Mouse (Mus musculus) central nervous system, embryonic 18 days (tissue): Measurements from ENCODE around the gene Ptpa. TPM values are rescaled to one million over a fixed set of nuclear protein-coding genes. Genes with fewer than 3 reads are reported as not detected.

Experiments
- polyA plus RNA-seq: library from polyadenylated mRNA; depleted of rRNA; stranded (reverse); fragments of >200 nt; gene quantifications from 2 replicates; pipeline ENCODE4 v1.2.3, GENCODE M21; 2012; rRNA removed

The Ptpa gene
- 130 and 132 TPM in 2 replicates for polyA plus RNA-seq

DNA sequence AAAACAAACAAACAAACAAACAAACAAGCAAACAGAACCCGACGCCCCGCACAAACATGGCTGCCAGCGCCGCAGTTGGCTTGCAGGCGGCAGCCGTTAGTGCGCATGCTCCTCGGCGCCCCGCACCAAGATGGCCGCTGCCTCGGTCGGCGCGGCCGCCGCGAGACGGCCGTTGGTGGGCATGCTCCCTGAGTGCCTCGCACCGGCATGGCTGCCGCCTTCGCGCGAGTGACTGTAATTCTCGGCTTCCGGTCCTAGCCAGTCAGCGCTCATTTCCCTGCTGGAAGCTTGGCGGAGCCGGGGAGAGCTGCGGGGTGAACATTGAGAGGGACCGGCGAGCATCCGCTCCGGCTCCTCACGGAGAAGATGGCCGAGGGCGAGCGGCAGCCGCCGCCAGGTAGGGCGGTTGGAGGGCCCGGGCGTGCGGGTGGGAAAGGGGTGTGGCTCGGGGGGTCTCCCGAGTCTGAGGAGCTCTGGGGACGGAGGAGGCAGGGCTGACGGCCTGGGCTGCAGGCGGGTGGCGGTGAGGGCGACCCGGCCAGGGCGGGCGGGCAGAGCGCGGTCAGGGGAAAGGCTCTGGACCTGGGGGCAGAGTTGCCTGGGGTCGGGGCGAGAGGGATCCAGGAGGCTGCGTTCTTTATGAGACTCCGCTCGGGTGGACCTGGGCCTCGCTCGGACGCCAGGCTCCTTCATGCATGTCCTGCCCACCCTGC, at the start of gene Ptpa:
Gene Ptpa (plus strand): TSS at position 104 of the 713 bp plus-strand sequence.

GRCm38 (mm10) chr2:30392114-30392576, 23.7 kb upstream of the Ptpa start, which contains the start of gene Dolpp1:
Gene Dolpp1, plus strand, starts transcription at chr2:30392254.

GRCm38 (mm10) chr2:30415157-30415935, 493 bp upstream of the Ptpa start, which contains the start of gene Crat:
Gene Crat, minus strand, starts transcription at chr2:30415813.

DNA sequence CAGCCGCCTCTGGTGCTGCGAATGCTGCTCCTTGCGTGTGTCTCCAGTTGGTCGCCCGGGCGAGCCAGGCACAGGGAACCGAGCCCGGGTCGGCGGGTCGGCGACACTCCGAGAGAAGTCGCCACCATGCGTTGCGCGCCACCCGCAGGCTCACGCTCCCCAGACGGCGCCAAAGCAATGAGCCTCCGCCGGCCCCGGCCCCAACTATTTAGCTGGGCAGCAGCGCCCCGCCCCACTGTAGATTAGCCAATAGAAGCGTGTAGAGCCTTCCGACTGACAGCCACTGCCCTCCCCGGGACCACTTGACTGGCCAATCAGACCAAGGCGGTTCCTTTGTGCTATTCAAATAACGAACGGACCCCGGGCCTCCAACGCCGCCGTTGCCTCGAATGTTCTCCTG, 58.2 kb downstream of the Ptpa start, which contains the start of gene Ier5l:
Gene Ier5l (minus strand): TSS at position 181 of the 400 bp plus-strand sequence.

Other genes starting within 250 kb of the Ptpa start
- gene Endog, start 244.5 kb upstream of the Ptpa start, polyA plus RNA-seq: 19.5 and 22.3 TPM in 2 replicates
- gene Spout1, start 237.6 kb upstream of the Ptpa start, polyA plus RNA-seq: 49.3 and 50.9 TPM in 2 replicates
- gene Kyat1, start 210.2 kb upstream of the Ptpa start, polyA plus RNA-seq: 28.2 and 29.4 TPM in 2 replicates
- gene Lrrc8a, start 178.3 kb upstream of the Ptpa start, polyA plus RNA-seq: 28.7 and 30.2 TPM in 2 replicates
- gene Gm28035, start 175.5 kb upstream of the Ptpa start, polyA plus RNA-seq: 15.4 and 20.4 TPM in 2 replicates
- gene Phyhd1, start 149.8 kb upstream of the Ptpa start, polyA plus RNA-seq: 19.5 and 22.7 TPM in 2 replicates
- gene Gm28038, start 135.0 kb upstream of the Ptpa start, polyA plus RNA-seq: not detected in 2 replicates
- gene Dolk, start 129.7 kb upstream of the Ptpa start, polyA plus RNA-seq: 13.8 and 15.8 TPM in 2 replicates
- 28.2 and 32.9 TPM in 2 replicates for gene Nup188, start 129.6 kb upstream of the Ptpa start, polyA plus RNA-seq
- 358 and 371 TPM in 2 replicates for gene Sh3glb2, start 56.7 kb upstream of the Ptpa start, polyA plus RNA-seq
- gene Miga2, start 51.8 kb upstream of the Ptpa start, polyA plus RNA-seq: 45.2 and 45.4 TPM in 2 replicates
- gene Dolpp1, start 23.8 kb upstream of the Ptpa start, polyA plus RNA-seq: 70.3 and 73.3 TPM in 2 replicates
- 28.6 and 30.9 TPM in 2 replicates for gene Crat, start 226 bp upstream of the Ptpa start, polyA plus RNA-seq
- 15.8 and 18.3 TPM in 2 replicates for gene Ier5l, start 58.2 kb downstream of the Ptpa start, polyA plus RNA-seq
- 0.56 and 0.59 TPM in 2 replicates for gene Cstad, start 179.0 kb downstream of the Ptpa start, polyA plus RNA-seq